Mouse (Mus musculus): ENCODE measurements around the gene Tha1. TPM values are rescaled to one million over a fixed set of nuclear protein-coding genes. Genes with fewer than 3 reads are reported as not detected.

Gene Tha1
- polyA plus RNA-seq, 1 experiment from 2014 or later: 5.4 TPM

- no peaks in the 10 kb centered on the region for H3K9me3 ChIP-seq
- peaks cover 45% of the 10 kb centered on the region for H3K27me3 ChIP-seq
- ATAC-seq (ENCODE audit: borderline replicate concordance, extremely low read depth, low FRiP score, low TSS enrichment): no peak
- 37% methylated on average over 11 of the region's 11 CpGs for WGBS
- no peaks in the 10 kb centered on the region for H3K36me3 ChIP-seq
- peaks cover 5% of the 10 kb centered on the region; the same call in 1 of the 2 replicates for H3K4me1 ChIP-seq
- H3K9ac ChIP-seq: no peak overlapping the region
- H3K4me2 ChIP-seq: no peak overlapping the region
- no peak overlapping the region for H3K4me3 ChIP-seq
- no peak overlapping the region for H3K27ac ChIP-seq
Observed at GRCm38 (mm10) chr11:117863174-117863856, 10.0 kb downstream of the Tha1 start.

GRCm38 (mm10) chr11:117860601-117861000 lies 12.7 kb downstream of the Tha1 start, which contains the start of gene Tmem235:
Gene Tmem235, plus strand, starts transcription at chr11:117860752.
- 4% methylated on average over 23 of the region's 23 CpGs for WGBS

GRCm38 (mm10) chr11:117858392-117858791 lies 14.9 kb downstream of the Tha1 start:
- no peak overlapping the region for H3K4me3 ChIP-seq
- no peaks in the 10 kb centered on the region for H3K9me3 ChIP-seq
- H3K4me2 ChIP-seq: no peak overlapping the region
- ATAC-seq (ENCODE audit: borderline replicate concordance, extremely low read depth, low FRiP score, low TSS enrichment): no peak
- 47% methylated on average over 3 of the region's 3 CpGs for WGBS
- peaks cover 42% of the 10 kb centered on the region for H3K27me3 ChIP-seq
- H3K4me1 ChIP-seq: peaks cover 5% of the 10 kb centered on the region; the same call in 1 of the 2 replicates
- no peak overlapping the region for H3K9ac ChIP-seq
- peaks cover 42% of the 10 kb centered on the region for H3K36me3 ChIP-seq
- H3K27ac ChIP-seq: no peak overlapping the region

More at GRCm38 (mm10) chr11:117860601-117861000, 12.7 kb downstream of the Tha1 start, which contains the start of gene Tmem235:
- Histone ChIP-seq H3K4me2 (no peak within 1 kb of the TSS), H3K4me1 (peaks cover 5% of the 10 kb centered on the region; the same call in 1 of the 2 replicates), H3K36me3 (peaks cover 20% of the 10 kb centered on the region), H3K9me3 (no peaks in the 10 kb centered on the region), H3K27ac (no peak within 1 kb of the TSS), H3K9ac (no peak within 1 kb of the TSS), H3K4me3 (no peak within 1 kb of the TSS), H3K27me3 (peaks cover 45% of the 10 kb centered on the region)
- no peak for ATAC-seq (ENCODE audit: borderline replicate concordance, extremely low read depth, low FRiP score, low TSS enrichment)

- ATAC-seq (ENCODE audit: borderline replicate concordance, extremely low read depth, low FRiP score, low TSS enrichment): no peak
Observed at GRCm38 (mm10) chr11:117857462-117857861, 15.8 kb downstream of the Tha1 start.

GRCm38 (mm10) chr11:117855975-117856374 lies 17.3 kb downstream of the Tha1 start:
- Histone ChIP-seq H3K9ac (no peak overlapping the region), H3K27me3 (peaks cover 22% of the 10 kb centered on the region), H3K4me2 (no peak overlapping the region), H3K36me3 (peaks cover 63% of the 10 kb centered on the region), H3K4me1 (peaks cover 8% of the 10 kb centered on the region), H3K9me3 (no peaks in the 10 kb centered on the region), H3K27ac (no peak overlapping the region), H3K4me3 (no peak overlapping the region)
- no peak for ATAC-seq (ENCODE audit: borderline replicate concordance, extremely low read depth, low FRiP score, low TSS enrichment)
- 72% methylated on average over 1 of the region's 1 CpGs for WGBS

More at GRCm38 (mm10) chr11:117857462-117857861, 15.8 kb downstream of the Tha1 start:
- H3K9ac ChIP-seq: no peak overlapping the region
- H3K4me1 ChIP-seq: peaks cover 5% of the 10 kb centered on the region; the same call in 1 of the 2 replicates
- no peak overlapping the region for H3K4me3 ChIP-seq
- peaks cover 52% of the 10 kb centered on the region for H3K36me3 ChIP-seq
- no peak overlapping the region for H3K27ac ChIP-seq
- peaks cover 36% of the 10 kb centered on the region for H3K27me3 ChIP-seq
- 96% methylated on average over 10 of the region's 10 CpGs for WGBS
- no peak overlapping the region for H3K4me2 ChIP-seq
- H3K9me3 ChIP-seq: no peaks in the 10 kb centered on the region

GRCm38 (mm10) chr11:117855360-117855759 lies 17.9 kb downstream of the Tha1 start:
- no peak overlapping the region for H3K4me3 ChIP-seq
- peaks cover 9% of the 10 kb centered on the region for H3K4me1 ChIP-seq
- H3K4me2 ChIP-seq: no peak overlapping the region
- peaks cover 16% of the 10 kb centered on the region for H3K27me3 ChIP-seq
- ATAC-seq (ENCODE audit: borderline replicate concordance, extremely low read depth, low FRiP score, low TSS enrichment): no peak
- H3K9ac ChIP-seq: no peak overlapping the region
- WGBS: 92% methylated on average over 5 of the region's 5 CpGs
- peaks cover 65% of the 10 kb centered on the region for H3K36me3 ChIP-seq
- no peak overlapping the region for H3K27ac ChIP-seq
- H3K9me3 ChIP-seq: no peaks in the 10 kb centered on the region

GRCm38 (mm10) chr11:117854241-117854640 lies 19.0 kb downstream of the Tha1 start:
- Histone ChIP-seq H3K9ac (no peak overlapping the region), H3K27ac (no peak overlapping the region), H3K4me3 (no peak overlapping the region), H3K4me1 (peaks cover 17% of the 10 kb centered on the region), H3K9me3 (no peaks in the 10 kb centered on the region), H3K36me3 (peaks cover 65% of the 10 kb centered on the region), H3K4me2 (no peak overlapping the region), H3K27me3 (peaks cover 5% of the 10 kb centered on the region)
- WGBS: 84% methylated on average over 9 of the region's 9 CpGs
- ATAC-seq (ENCODE audit: borderline replicate concordance, extremely low read depth, low FRiP score, low TSS enrichment): no peak

- Histone ChIP-seq H3K4me2 (no peak overlapping the region), H3K4me3 (no peak overlapping the region), H3K9ac (no peak overlapping the region), H3K36me3 (peaks cover 65% of the 10 kb centered on the region), H3K27ac (no peak overlapping the region), H3K4me1 (peaks cover 24% of the 10 kb centered on the region), H3K27me3 (no peaks in the 10 kb centered on the region), H3K9me3 (no peaks in the 10 kb centered on the region)
- no peak for ATAC-seq (ENCODE audit: borderline replicate concordance, extremely low read depth, low FRiP score, low TSS enrichment)
- WGBS: 80% methylated on average over 3 of the region's 3 CpGs
Observed at GRCm38 (mm10) chr11:117852875-117853274, 20.4 kb downstream of the Tha1 start.

- Histone ChIP-seq H3K4me3 (peak within 1 kb of the TSS; percentile 79), H3K9me3 (no peaks in the 10 kb centered on the region), H3K36me3 (peaks cover 30% of the 10 kb centered on the region), H3K27me3 (no peaks in the 10 kb centered on the region), H3K9ac (peak within 1 kb of the TSS; percentile 93), H3K4me2 (peak within 1 kb of the TSS; percentile 85), H3K4me1 (peaks cover 30% of the 10 kb centered on the region), H3K27ac (peak within 1 kb of the TSS; percentile 99)
- under 1% methylated on average over 51 of the region's 51 CpGs for whole genome bisulfite sequencing
- peak; percentile 96 for ATAC-seq (ENCODE audit: borderline replicate concordance, extremely low read depth, low FRiP score, low TSS enrichment)
Observed at GRCm38 (mm10) chr11:117848985-117849671, 24.2 kb downstream of the Tha1 start, which contains the start of gene Birc5. Gene Birc5, plus strand, starts transcription at chr11:117849251.

GRCm38 (mm10) chr11:117848271-117848984 lies 24.9 kb downstream of the Tha1 start:
- Histone ChIP-seq H3K27me3 (no peaks in the 10 kb centered on the region), H3K4me3 (peak overlapping the region; percentile 79), H3K9me3 (no peaks in the 10 kb centered on the region), H3K4me2 (peak overlapping the region; percentile 85), H3K9ac (peak overlapping the region; percentile 93), H3K27ac (peak overlapping the region; percentile 99), H3K36me3 (peaks cover 23% of the 10 kb centered on the region), H3K4me1 (peaks cover 30% of the 10 kb centered on the region)
- peak; percentile 85 for ATAC-seq (ENCODE audit: borderline replicate concordance, extremely low read depth, low FRiP score, low TSS enrichment)
- 4% methylated on average over 19 of the region's 19 CpGs for WGBS

- Histone ChIP-seq H3K9ac (peak overlapping the region; percentile 93; the same call in 1 of the 2 replicates), H3K4me2 (peak overlapping the region; percentile 85), H3K27me3 (no peaks in the 10 kb centered on the region), H3K36me3 (peaks cover 15% of the 10 kb centered on the region), H3K4me1 (peaks cover 30% of the 10 kb centered on the region), H3K9me3 (no peaks in the 10 kb centered on the region), H3K4me3 (peak overlapping the region; percentile 79), H3K27ac (peak overlapping the region; percentile 99)
- ATAC-seq (ENCODE audit: borderline replicate concordance, extremely low read depth, low FRiP score, low TSS enrichment): no peak
- WGBS: 72% methylated on average over 7 of the region's 7 CpGs
Observed at GRCm38 (mm10) chr11:117847593-117848215, 25.6 kb downstream of the Tha1 start.

Measured in lung, embryonic 15.5 days (tissue).